Mouse (Mus musculus) cerebellum, adult 2 months (tissue): ENCODE measurements at regions not wholly inside any gene's neighbourhood (a gene's known extent, or its start where the extent isn't known, plus 50 kb on each side); places are given as distances from the start of the nearest gene placed in this dataset.

ENCODE experiments used
- CTCF ChIP-seq: fragments of 200-500 bp; IDR thresholded peaks from 2 replicates; pipeline ENCODE4 v1.5.1; 2011; ENCODE audit warnings: low read depth, mild to moderate bottlenecking, control low read depth, low read length, moderate library complexity, borderline replicate concordance; ENCODE audit not compliant: insufficient read depth
- POLR2A ChIP-seq: fragments of 200-500 bp; IDR thresholded peaks from 2 replicates; pipeline ENCODE4 v1.6.1; 2011; ENCODE audit warnings: low read length, control low read depth, borderline replicate concordance; ENCODE audit not compliant: insufficient read depth

DNA sequence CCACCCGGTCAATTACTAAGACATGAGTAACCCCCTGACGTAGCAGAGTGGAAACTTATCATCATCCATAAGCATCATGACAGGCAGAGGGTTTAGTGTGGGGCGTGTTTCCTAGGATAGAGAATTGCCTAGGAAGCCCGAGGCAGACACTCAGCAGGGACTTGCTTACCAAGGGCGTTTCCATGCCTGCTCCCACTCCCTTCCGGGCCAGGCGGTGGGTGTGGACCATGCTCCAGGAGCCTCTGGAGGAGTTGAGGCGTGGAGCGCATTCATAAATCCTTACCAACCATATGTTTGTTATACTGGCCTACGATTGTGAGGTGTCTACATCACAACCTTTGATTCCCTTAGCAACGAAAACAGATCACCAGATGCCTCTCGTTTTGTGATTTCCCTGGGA, 368.2 kb downstream of the Etnk1 start:
- TF ChIP-seq CTCF: no peak
- TF ChIP-seq POLR2A: no peak
